Mouse (Mus musculus) hindbrain, embryonic 11.5 days (tissue): ENCODE results near the gene Sec13. TPM values are rescaled to one million over a fixed set of nuclear protein-coding genes. Genes with fewer than 3 reads are reported as not detected.
A peak's percentile ranks its signal among the peaks of the same experiment; 100 is the strongest.

Experiments used
- ATAC-seq: fragments of 200-750 bp; cut with Nextera tagmentation; 2 replicates; pipeline ENCODE4 v1.8.0; 2017; ENCODE audit warnings: mild to moderate bottlenecking, moderate TSS enrichment, moderate library complexity; ENCODE audit not compliant: low FRiP score
- DNase-seq: peaks from one replicate; pipeline ENCODE4 v3.0.0-alpha.2; 2015; ENCODE audit warnings: low spot score
- H3K27ac ChIP-seq: fragments of 300-500 bp; sonication (generic); 2 replicates; pipeline ENCODE4 v1.5.1; 2014; ENCODE audit warnings: mild to moderate bottlenecking, low read depth, low read length
- H3K27me3 ChIP-seq: fragments of 300-500 bp; sonication (generic); 2 replicates; pipeline ENCODE4 v1.6.1; 2014; ENCODE audit warnings: mild to moderate bottlenecking, low read length, moderate library complexity, mixed read lengths; ENCODE audit not compliant: control insufficient read depth, insufficient read depth
- H3K36me3 ChIP-seq: fragments of 300-500 bp; sonication (generic); 2 replicates; pipeline ENCODE4 v1.6.1; 2014; ENCODE audit warnings: mild to moderate bottlenecking, low read length, moderate library complexity, mixed read lengths; ENCODE audit not compliant: control insufficient read depth, insufficient read depth
- H3K4me1 ChIP-seq: fragments of 300-500 bp; sonication (generic); replicated peaks from 2 replicates; pipeline ENCODE4 v1.6.1; 2014; ENCODE audit warnings: low read length, mixed read lengths; ENCODE audit not compliant: control insufficient read depth, insufficient read depth
- H3K4me2 ChIP-seq: fragments of 300-500 bp; sonication (generic); replicated peaks from 2 replicates; pipeline ENCODE4 v1.6.1; 2014; ENCODE audit warnings: mild to moderate bottlenecking, low read depth, low read length
- H3K4me3 ChIP-seq: fragments of 300-500 bp; sonication (generic); 2 replicates; pipeline ENCODE4 v1.5.1; 2014; ENCODE audit warnings: low read depth, low read length
- H3K9ac ChIP-seq: fragments of 300-500 bp; sonication (generic); 2 replicates; pipeline ENCODE4 v1.6.1; 2014; ENCODE audit warnings: low read depth, low read length
- H3K9me3 ChIP-seq: fragments of 300-500 bp; sonication (generic); 2 replicates; pipeline ENCODE4 v1.6.1; 2016; ENCODE audit warnings: low read length; ENCODE audit not compliant: control insufficient read depth
- WGBS: fragments of 180-500 bp; shearing (Covaris S2); extraction: QIAGEN DNeasy Blood & Tissue Kit; methylation state at CpG from one replicate; pipeline ENCODE4 v1.1.7; 2014; 5-methylcytosine and 5-hydroxymethylcytosine counted together
- polyA plus RNA-seq: library from polyadenylated mRNA; unstranded; fragments of >200 nt; fragmentation: Nextera tagmentation; extraction: Ambion mirVana; gene quantifications from 2 replicates; pipeline ENCODE4 v1.2.1, GENCODE M21; 2014

Gene Sec13
- polyA plus RNA-seq, result 273 and 287 TPM in 2 replicates

DNA sequence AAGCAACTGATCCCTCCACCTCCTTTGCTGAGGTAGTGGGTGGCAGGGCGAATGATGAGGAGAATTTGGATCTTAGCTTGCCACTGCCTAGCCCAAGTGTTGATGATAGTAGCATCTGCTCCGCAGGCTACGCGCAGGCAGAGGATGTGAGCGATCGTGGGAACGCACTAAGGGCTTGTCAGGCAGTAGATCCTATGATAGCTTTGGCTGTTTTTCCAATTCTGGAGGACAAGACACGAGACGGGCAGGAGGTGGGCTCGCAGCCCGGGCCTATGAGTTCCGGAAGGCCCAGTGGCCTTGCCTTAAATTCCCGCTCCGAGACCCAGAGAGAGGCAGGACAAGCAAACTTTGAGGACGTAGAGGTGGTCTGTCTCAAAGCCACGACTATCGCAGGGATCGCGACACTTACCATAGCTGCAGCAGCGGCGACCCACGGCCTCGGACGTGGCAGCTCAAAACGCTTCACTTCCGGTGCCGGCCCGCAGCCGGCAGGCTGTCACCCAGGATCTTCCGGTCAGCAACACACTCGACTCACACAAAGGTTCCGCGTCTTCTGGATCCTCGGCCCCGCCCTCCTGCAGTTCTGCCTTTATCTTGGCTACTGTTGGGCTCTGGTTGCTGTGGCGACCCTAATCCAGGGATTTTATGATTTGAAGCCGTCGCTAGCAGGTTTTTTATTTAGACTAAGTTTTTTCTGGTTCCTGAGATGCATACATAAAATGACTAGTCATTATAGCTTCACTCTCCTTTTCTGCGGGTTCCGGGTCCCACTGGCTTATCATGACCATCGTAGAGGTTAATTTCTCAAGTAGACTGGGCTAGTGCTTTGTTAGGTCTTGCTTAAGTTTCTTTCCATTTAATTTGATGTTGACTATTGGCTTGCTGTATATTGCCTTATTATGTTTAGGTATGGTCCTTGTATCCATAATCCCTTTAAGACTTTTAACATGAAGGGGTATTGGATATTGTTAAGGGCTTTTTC is at the start of gene Sec13:
Gene Sec13 (minus strand): TSS at position 508 of the 982 bp plus-strand sequence.
- Histone ChIP-seq H3K27ac (0 out of 2 replicates have a peak within 1 kb of the TSS, but pooled peaks have one; percentile 20), H3K9ac (peak within 1 kb of the TSS; percentile 89), H3K4me1 (0 out of 2 replicates have a peak, but pooled peaks cover 5% of the 10 kb centered on the region), H3K27me3 (no peaks in the 10 kb centered on the region), H3K4me3 (peak within 1 kb of the TSS; percentile 89), H3K4me2 (peak within 1 kb of the TSS; percentile 85), H3K9me3 (no peaks in the 10 kb centered on the region), H3K36me3 (no peaks in the 10 kb centered on the region)
- DNase-seq (peak; percentile 96), ATAC-seq (peak; percentile 87)
- WGBS, result 7% methylated on average over 41 of the region's 41 CpGs

DNA sequence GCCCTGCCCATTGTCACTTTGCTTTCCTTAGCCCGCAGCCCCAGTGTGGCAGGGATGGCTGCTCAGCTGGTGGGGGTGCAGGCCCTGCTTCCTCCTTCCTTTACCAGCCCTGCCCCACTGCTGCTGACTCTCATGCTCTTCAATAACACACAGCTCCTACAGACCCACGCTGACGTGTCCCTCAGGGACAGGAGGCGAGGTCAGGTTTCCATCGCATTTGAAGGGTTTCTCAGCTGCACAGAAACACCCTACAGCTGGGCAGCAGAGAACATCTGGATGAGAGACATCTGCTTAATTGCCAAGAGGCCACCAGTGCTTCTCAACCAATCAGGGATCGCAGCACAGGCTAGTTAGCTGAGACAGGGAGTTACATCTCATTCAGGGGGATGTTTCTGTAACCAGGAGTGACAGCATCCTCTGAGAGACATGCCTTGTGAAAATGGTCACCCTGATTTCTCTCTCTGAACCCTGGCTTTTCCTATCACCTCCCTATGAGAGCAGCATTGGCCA is 47.0 kb upstream of the Sec13 start:
- H3K36me3 ChIP-seq, result no peaks in the 10 kb centered on the region
- no peak overlapping the region for H3K4me3 ChIP-seq
- DNase-seq (peak; percentile 7), ATAC-seq (peak; percentile 49; the same call in 1 of the 2 replicates)
- no peaks in the 10 kb centered on the region for H3K9me3 ChIP-seq
- H3K4me1 ChIP-seq, result no peaks in the 10 kb centered on the region
- H3K27me3 ChIP-seq, result no peaks in the 10 kb centered on the region
- no peak overlapping the region for H3K27ac ChIP-seq
- 40% methylated on average over 6 of the region's 6 CpGs for WGBS
- no peak overlapping the region for H3K9ac ChIP-seq
- no peak overlapping the region for H3K4me2 ChIP-seq

DNA sequence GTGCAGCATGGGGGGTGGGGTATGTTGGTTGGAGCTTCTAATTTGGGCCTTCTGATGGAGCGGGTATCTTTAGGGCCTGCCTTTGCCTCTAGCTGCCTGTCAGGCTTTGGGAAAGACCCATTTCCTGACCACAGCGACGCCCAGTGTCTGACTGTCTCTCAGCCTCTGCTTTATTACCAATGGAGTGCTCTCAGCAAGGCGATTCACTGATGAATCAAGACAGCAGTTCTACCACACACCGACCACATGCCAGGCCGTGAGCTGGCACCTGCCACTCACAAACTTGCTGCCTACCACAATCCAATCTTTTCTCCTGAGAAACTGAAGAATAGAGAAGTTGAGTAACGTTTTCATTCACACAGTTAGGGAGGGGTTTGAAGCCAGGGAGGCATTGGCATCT is 45.1 kb upstream of the Sec13 start:
- no peak for ATAC-seq
- H3K4me2 ChIP-seq, result no peak overlapping the region

DNA sequence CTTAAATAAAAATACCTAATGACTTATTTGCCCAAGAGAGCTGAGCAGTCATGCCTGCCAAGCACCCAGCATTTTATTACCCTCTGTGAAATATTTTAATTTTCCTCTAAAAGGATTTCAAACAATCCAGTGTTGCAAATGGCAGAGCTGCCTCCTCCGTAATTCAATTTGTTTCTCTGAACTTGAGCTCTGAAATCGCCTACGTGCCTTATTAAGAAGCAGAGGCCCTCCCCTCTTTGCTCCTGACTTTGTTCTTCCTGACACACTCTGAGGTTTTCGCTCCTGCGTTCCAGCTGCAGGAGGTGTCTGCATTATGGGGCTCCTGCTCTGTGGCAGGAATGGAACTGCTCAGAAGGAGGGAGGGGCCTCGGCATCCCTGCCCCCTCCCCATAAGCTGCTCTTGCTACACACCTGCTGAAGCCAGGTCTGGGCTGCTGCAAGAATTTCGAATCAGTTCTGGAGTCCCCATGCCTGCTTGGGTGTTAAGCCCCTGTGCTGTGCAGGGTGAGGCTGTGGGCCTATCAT is 37.7 kb upstream of the Sec13 start:
- Histone ChIP-seq H3K9ac (no peak overlapping the region), H3K9me3 (no peaks in the 10 kb centered on the region), H3K27ac (no peak overlapping the region), H3K4me1 (no peaks in the 10 kb centered on the region), H3K4me2 (no peak overlapping the region), H3K27me3 (no peaks in the 10 kb centered on the region), H3K36me3 (no peaks in the 10 kb centered on the region), H3K4me3 (no peak overlapping the region)
- DNase-seq, result no peak
- ATAC-seq, result no peak
- 69% methylated on average over 7 of the region's 7 CpGs for WGBS

More for the DNA sequence above, 45.1 kb upstream of the Sec13 start:
- Histone ChIP-seq H3K9ac (no peak overlapping the region), H3K4me3 (no peak overlapping the region), H3K9me3 (no peaks in the 10 kb centered on the region), H3K27me3 (no peaks in the 10 kb centered on the region), H3K36me3 (no peaks in the 10 kb centered on the region), H3K4me1 (no peaks in the 10 kb centered on the region), H3K27ac (no peak overlapping the region)
- 78% methylated on average over 7 of the region's 7 CpGs for WGBS
- DNase-seq, result no peak

DNA sequence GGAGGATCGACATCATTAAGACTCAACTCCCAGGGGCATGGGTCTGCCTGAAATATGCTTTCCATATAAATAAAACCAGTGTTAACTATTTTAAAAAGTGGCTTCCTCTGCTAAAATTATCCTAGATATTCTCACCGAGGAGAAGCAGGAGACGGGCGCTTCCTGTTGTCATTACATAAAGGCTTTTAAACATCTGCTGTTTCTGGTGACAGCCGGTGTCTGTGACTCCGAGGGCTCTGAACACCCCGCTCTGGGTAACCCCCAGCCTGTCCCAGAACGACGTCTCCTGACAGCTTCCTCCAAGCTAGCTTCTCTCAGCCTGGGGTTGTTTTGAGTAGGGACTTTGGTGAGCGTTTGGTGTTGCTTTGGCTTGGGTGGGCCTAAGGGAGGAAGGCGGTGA is 28.3 kb upstream of the Sec13 start:
- Histone ChIP-seq H3K4me3 (no peak overlapping the region), H3K4me1 (no peaks in the 10 kb centered on the region), H3K4me2 (no peak overlapping the region), H3K9ac (no peak overlapping the region), H3K27me3 (no peaks in the 10 kb centered on the region), H3K36me3 (no peaks in the 10 kb centered on the region), H3K27ac (no peak overlapping the region), H3K9me3 (no peaks in the 10 kb centered on the region)
- ATAC-seq, result no peak
- DNase-seq, result no peak
- 69% methylated on average over 11 of the region's 11 CpGs for WGBS

DNA sequence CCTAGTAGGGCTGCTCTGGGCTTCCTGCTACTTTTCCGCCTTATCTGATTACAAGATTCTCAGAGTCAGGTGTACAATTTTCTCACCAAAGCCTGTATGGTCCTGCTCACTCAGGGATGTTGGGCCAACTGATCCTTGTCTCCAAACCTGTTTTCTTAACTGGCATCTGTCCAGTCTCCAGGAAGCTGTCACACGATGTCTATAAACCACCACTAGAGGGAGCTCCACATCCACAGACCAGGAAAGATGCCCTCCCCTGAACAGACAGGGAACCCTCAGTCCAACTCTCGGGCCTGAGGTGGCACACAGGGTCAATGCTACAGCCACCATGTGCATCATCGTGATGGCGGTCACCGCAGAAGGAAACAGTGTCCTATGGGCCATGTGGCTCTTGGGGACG is 21.1 kb upstream of the Sec13 start:
- no peaks in the 10 kb centered on the region for H3K27me3 ChIP-seq
- H3K9me3 ChIP-seq, result no peaks in the 10 kb centered on the region
- WGBS, result 34% methylated on average over 7 of the region's 7 CpGs
- peak; percentile 47; the same call in 1 of the 2 replicates for ATAC-seq
- H3K4me1 ChIP-seq, result no peaks in the 10 kb centered on the region
- H3K36me3 ChIP-seq, result no peaks in the 10 kb centered on the region
- no peak overlapping the region for H3K4me3 ChIP-seq
- H3K27ac ChIP-seq, result no peak overlapping the region
- DNase-seq, result peak; percentile 83
- no peak overlapping the region for H3K4me2 ChIP-seq
- no peak overlapping the region for H3K9ac ChIP-seq

DNA sequence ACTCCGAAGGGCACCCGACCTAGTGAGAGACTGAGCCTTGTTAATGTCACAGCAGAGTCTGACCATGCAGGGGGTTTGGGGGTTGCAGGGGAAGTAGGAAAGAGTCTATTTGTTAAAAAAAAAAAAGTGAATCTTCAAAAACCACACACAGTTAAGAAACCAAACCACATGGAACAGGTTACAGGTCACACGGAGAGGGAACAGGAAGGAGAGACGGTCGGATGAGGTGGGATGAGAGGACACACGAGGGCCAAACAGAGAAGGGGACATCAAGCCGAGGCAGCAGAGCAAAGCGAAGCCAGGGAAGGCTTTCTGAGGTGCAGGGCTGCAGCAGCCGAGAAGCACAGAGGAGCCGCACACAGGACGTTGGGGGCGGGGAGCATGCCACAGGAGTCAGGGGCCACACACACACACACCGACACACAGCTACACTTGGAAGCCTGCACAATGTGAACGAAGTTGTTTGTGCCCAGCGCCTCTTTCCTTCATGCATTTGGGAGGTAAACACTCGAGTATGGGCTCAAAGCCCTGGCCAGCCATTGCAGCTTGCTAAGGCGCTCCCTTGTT is 8.7 kb upstream of the Sec13 start:
- H3K4me2 ChIP-seq, result no peak overlapping the region
- no peak for DNase-seq
- H3K27ac ChIP-seq, result no peak overlapping the region
- no peak for ATAC-seq
- H3K36me3 ChIP-seq, result no peaks in the 10 kb centered on the region
- H3K27me3 ChIP-seq, result no peaks in the 10 kb centered on the region; the same call in 1 of the 2 replicates
- no peaks in the 10 kb centered on the region for H3K9me3 ChIP-seq
- H3K4me3 ChIP-seq, result no peak overlapping the region
- 62% methylated on average over 17 of the region's 17 CpGs for WGBS
- no peaks in the 10 kb centered on the region for H3K4me1 ChIP-seq
- H3K9ac ChIP-seq, result no peak overlapping the region

DNA sequence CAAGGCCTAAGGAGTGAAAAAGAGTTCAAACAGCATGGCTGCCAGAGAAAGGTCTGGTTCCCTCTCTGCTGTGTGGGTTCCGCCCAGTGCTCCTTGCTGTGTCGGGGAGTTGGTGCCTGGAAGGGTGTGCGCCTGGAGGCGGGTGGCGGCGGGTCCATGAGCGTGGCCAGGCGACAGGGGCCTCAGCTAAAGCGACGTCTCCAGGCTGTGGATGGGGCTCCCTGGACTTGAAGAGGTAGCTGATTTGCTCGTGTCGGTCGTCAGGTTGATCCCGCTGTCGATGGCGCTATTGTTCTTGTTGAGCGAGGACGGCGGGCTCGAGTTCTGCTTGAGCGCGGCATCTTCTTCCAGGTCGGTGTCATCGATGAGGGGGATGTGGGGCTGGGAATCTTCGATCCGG is 7.8 kb upstream of the Sec13 start:
- WGBS, result 33% methylated on average over 26 of the region's 26 CpGs
- Histone ChIP-seq H3K36me3 (no peaks in the 10 kb centered on the region), H3K27me3 (no peaks in the 10 kb centered on the region; the same call in 1 of the 2 replicates), H3K4me1 (no peaks in the 10 kb centered on the region), H3K4me2 (no peak overlapping the region), H3K27ac (no peak overlapping the region), H3K9me3 (no peaks in the 10 kb centered on the region), H3K9ac (no peak overlapping the region), H3K4me3 (no peak overlapping the region)
- ATAC-seq (no peak), DNase-seq (peak; percentile 20)
